Mouse (Mus musculus): ENCODE data around the gene Chst11. TPM values are rescaled to one million over a fixed set of nuclear protein-coding genes. Genes with fewer than 3 reads are reported as not detected.

The Chst11 gene
- polyA plus RNA-seq, 1 experiment from 2014 or later: 1.3 TPM

DNA sequence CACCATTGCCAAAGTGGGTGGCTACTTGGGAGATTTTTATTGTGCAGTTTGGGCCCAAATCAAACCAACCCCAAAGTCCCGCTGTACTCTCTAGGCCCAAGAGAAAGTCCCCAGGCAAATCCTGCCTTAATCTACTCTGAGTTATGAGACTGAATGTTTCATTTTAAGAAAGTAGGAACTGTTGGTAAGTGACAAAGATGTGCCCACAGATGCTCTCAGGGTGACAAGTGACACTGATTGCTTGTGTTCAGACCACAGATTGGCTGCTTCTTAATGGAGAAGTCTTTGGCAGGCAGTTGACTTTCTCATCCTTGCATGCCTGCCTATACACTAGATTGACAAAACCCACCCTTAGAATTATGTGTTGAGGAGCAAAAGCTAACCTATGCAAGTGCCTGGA is 37.3 kb downstream of the Chst11 start:
- DNase-seq (ENCODE audit: low spot score): no peak
- no peak overlapping the region for H3K4me3 ChIP-seq
- H3K27ac ChIP-seq (replicated peaks): no peak overlapping the region
- peaks cover 39% of the 10 kb centered on the region for H3K4me1 ChIP-seq
- no peaks in the 10 kb centered on the region for H3K27me3 ChIP-seq (replicated peaks; ENCODE audit: low read depth, poor library complexity, severe bottlenecking)
- whole genome bisulfite sequencing: 92% methylated on average over 1 of the region's 1 CpGs
- H3K36me3 ChIP-seq (replicated peaks): peaks cover 4% of the 10 kb centered on the region; the same call in 1 of the 2 replicates
- H3K9me3 ChIP-seq: no peaks in the 10 kb centered on the region

DNA sequence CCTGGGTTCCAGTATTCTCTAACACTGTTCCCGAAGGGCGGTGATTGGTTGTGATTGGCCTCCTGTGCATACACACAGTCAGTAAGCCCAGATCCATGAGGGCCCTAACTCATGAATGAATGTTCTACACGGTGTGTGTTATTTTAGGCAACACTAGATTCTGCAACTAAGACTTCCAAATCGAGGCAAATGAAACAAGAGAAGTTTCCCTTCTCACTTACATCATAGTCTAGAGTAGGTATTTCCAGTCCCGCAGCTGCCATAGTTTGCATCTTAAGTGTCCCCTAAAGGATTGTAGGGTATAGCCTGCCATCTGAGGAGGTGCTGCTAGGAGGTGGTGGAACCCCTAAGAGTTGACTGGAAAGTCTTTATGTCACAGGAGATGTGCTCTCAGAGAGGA is 40.9 kb downstream of the Chst11 start:
- DNase-seq (ENCODE audit: low spot score): no peak
- WGBS: 91% methylated on average over 5 of the region's 5 CpGs
- peaks cover 21% of the 10 kb centered on the region for H3K4me1 ChIP-seq
- H3K27me3 ChIP-seq (replicated peaks; ENCODE audit: low read depth, poor library complexity, severe bottlenecking): no peaks in the 10 kb centered on the region
- peaks cover 4% of the 10 kb centered on the region; the same call in 1 of the 2 replicates for H3K36me3 ChIP-seq (replicated peaks)
- no peak overlapping the region for H3K4me3 ChIP-seq
- no peak overlapping the region for H3K27ac ChIP-seq (replicated peaks)
- H3K9me3 ChIP-seq: no peaks in the 10 kb centered on the region

GRCm38 (mm10) chr10:83027673-83028072 is 42.4 kb downstream of the Chst11 start:
- WGBS: 86% methylated on average over 6 of the region's 6 CpGs
- H3K27me3 ChIP-seq (replicated peaks; ENCODE audit: low read depth, poor library complexity, severe bottlenecking): no peaks in the 10 kb centered on the region
- DNase-seq (ENCODE audit: low spot score): no peak
- peaks cover 4% of the 10 kb centered on the region; the same call in 1 of the 2 replicates for H3K36me3 ChIP-seq (replicated peaks)
- H3K27ac ChIP-seq (replicated peaks): no peak overlapping the region
- H3K4me1 ChIP-seq: peaks cover 29% of the 10 kb centered on the region
- no peak overlapping the region for H3K4me3 ChIP-seq
- H3K9me3 ChIP-seq: no peaks in the 10 kb centered on the region

- Histone ChIP-seq H3K4me3 (no peak overlapping the region), H3K9me3 (no peaks in the 10 kb centered on the region), H3K27me3 (replicated peaks; ENCODE audit: low read depth, poor library complexity, severe bottlenecking) (no peaks in the 10 kb centered on the region), H3K36me3 (replicated peaks) (peaks cover 4% of the 10 kb centered on the region; the same call in 1 of the 2 replicates), H3K4me1 (peaks cover 37% of the 10 kb centered on the region), H3K27ac (replicated peaks) (no peak overlapping the region)
- 58% methylated on average over 5 of the region's 5 CpGs for WGBS
- DNase-seq (ENCODE audit: low spot score): no peak
Observed at GRCm38 (mm10) chr10:83030103-83030661, 44.9 kb downstream of the Chst11 start.

- H3K9me3 ChIP-seq: no peaks in the 10 kb centered on the region
- H3K27ac ChIP-seq (replicated peaks): no peak overlapping the region
- H3K4me1 ChIP-seq: peaks cover 37% of the 10 kb centered on the region
- H3K27me3 ChIP-seq (replicated peaks; ENCODE audit: low read depth, poor library complexity, severe bottlenecking): no peaks in the 10 kb centered on the region
- H3K36me3 ChIP-seq (replicated peaks): peaks cover 4% of the 10 kb centered on the region; the same call in 1 of the 2 replicates
- DNase-seq (ENCODE audit: low spot score): no peak
- H3K4me3 ChIP-seq: no peak overlapping the region
- 33% methylated on average over 6 of the region's 6 CpGs for WGBS
Observed at GRCm38 (mm10) chr10:83030928-83031327, 45.6 kb downstream of the Chst11 start.

- 63% methylated on average over 4 of the region's 4 CpGs for WGBS
- Histone ChIP-seq H3K4me3 (no peak overlapping the region), H3K36me3 (replicated peaks) (peaks cover 4% of the 10 kb centered on the region; the same call in 1 of the 2 replicates), H3K27me3 (replicated peaks; ENCODE audit: low read depth, poor library complexity, severe bottlenecking) (no peaks in the 10 kb centered on the region), H3K4me1 (peaks cover 41% of the 10 kb centered on the region), H3K27ac (replicated peaks) (no peak overlapping the region), H3K9me3 (no peaks in the 10 kb centered on the region)
- DNase-seq (ENCODE audit: low spot score): no peak
Observed at GRCm38 (mm10) chr10:83031561-83031960, 46.3 kb downstream of the Chst11 start.

DNA sequence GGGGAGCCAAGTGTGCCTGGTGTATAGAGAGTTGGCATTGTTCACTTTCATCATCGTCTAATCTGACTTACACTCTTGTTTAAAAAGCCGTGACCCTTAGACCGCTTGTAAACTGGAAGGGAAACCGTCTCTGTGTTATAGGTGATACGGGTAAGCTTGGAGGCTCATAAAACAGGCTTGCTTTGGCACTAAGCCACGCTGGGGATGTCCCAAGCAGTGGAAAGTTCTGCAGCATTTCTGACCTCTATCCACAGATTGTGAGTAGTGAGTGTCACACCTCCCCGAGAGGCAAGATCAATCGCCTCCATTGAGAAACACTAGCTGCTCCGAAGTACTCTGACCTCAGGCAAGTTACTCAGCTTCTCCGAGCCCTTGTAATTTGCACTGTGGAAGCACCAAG is 47.3 kb downstream of the Chst11 start:
- Histone ChIP-seq H3K4me3 (no peak overlapping the region), H3K27ac (replicated peaks) (no peak overlapping the region), H3K4me1 (peaks cover 51% of the 10 kb centered on the region), H3K36me3 (replicated peaks) (peaks cover 1% of the 10 kb centered on the region; the same call in 1 of the 2 replicates), H3K9me3 (no peaks in the 10 kb centered on the region), H3K27me3 (replicated peaks; ENCODE audit: low read depth, poor library complexity, severe bottlenecking) (no peaks in the 10 kb centered on the region)
- WGBS: 71% methylated on average over 10 of the region's 10 CpGs
- DNase-seq (ENCODE audit: low spot score): no peak

DNA sequence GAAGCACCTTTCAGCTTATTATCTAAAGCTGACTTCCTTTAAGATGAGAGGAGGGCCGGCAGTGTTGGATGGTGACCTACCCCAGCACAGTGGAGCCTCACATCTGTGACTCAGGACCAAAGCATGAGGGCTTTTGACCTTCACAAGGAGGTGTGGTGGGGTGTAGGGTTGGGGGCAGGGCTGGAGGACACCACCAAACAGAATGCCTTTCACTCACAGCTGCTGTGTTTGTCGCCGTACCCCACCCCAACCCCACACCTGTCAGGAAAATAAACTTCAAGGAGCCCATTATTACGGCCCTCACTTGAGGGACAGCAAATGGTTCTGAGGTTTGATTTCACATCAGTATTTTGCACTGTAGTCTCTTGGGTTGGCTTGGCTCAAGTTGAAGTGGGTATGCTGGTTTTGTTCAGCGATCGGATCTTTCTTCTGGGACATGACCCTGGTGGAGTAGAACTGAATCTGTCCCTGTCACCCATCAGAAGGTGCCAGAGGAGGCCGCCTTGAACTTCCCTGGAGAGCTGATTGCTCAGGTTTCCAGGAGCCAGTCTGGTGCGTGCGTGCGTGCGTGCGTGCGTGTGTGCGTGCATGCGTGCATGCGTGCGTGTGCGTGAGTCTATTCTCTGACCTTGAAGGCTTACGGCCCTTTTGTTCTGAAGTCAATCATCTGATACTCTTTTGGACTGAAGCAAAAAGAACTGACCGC is 51.2 kb downstream of the Chst11 start:
- H3K27me3 ChIP-seq (replicated peaks; ENCODE audit: low read depth, poor library complexity, severe bottlenecking): no peaks in the 10 kb centered on the region
- H3K27ac ChIP-seq (replicated peaks): no peak overlapping the region
- peaks cover 40% of the 10 kb centered on the region for H3K4me1 ChIP-seq
- WGBS: 84% methylated on average over 20 of the region's 20 CpGs
- DNase-seq (ENCODE audit: low spot score): no peak
- H3K36me3 ChIP-seq (replicated peaks): no peaks in the 10 kb centered on the region
- H3K4me3 ChIP-seq: no peak overlapping the region
- H3K9me3 ChIP-seq: no peaks in the 10 kb centered on the region

GRCm38 (mm10) chr10:83038166-83038565 is 52.9 kb downstream of the Chst11 start:
- WGBS: 90% methylated on average over 9 of the region's 9 CpGs
- H3K4me3 ChIP-seq: no peak overlapping the region
- H3K36me3 ChIP-seq (replicated peaks): no peaks in the 10 kb centered on the region
- H3K4me1 ChIP-seq: peaks cover 40% of the 10 kb centered on the region
- no peaks in the 10 kb centered on the region for H3K27me3 ChIP-seq (replicated peaks; ENCODE audit: low read depth, poor library complexity, severe bottlenecking)
- H3K9me3 ChIP-seq: no peaks in the 10 kb centered on the region
- no peak for DNase-seq (ENCODE audit: low spot score)
- H3K27ac ChIP-seq (replicated peaks): no peak overlapping the region

- Histone ChIP-seq H3K4me1 (peaks cover 45% of the 10 kb centered on the region), H3K9me3 (no peaks in the 10 kb centered on the region), H3K36me3 (replicated peaks) (no peaks in the 10 kb centered on the region), H3K27me3 (replicated peaks; ENCODE audit: low read depth, poor library complexity, severe bottlenecking) (no peaks in the 10 kb centered on the region), H3K27ac (replicated peaks) (no peak overlapping the region), H3K4me3 (no peak overlapping the region)
- no peak for DNase-seq (ENCODE audit: low spot score)
- WGBS: 83% methylated on average over 10 of the region's 10 CpGs
Observed at GRCm38 (mm10) chr10:83039414-83039813, 54.1 kb downstream of the Chst11 start.

DNA sequence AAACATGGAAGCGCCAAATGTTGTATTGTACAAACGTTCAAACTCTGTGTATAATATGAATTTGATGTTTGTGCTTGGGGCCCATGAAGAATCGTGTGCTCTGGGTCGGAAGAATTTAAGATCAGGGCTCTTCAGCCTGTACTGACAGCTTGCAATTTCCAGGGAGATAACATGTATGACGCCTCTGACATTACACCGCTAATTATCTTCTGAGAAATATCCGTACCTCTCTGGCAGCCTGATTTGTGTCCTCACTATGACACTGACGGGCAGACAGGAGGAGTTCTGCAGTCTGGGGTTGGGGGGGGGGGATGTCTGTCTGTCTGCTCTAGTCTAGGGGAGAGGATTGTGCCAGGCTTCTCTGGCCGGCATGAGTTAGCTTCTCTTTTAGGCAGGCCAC is 56.6 kb downstream of the Chst11 start:
- H3K4me1 ChIP-seq: peaks cover 50% of the 10 kb centered on the region
- WGBS: 76% methylated on average over 9 of the region's 9 CpGs
- H3K36me3 ChIP-seq (replicated peaks): no peaks in the 10 kb centered on the region
- no peak overlapping the region for H3K4me3 ChIP-seq
- no peak for DNase-seq (ENCODE audit: low spot score)
- H3K27me3 ChIP-seq (replicated peaks; ENCODE audit: low read depth, poor library complexity, severe bottlenecking): no peaks in the 10 kb centered on the region
- H3K9me3 ChIP-seq: no peaks in the 10 kb centered on the region
- H3K27ac ChIP-seq (replicated peaks): no peak overlapping the region

DNA sequence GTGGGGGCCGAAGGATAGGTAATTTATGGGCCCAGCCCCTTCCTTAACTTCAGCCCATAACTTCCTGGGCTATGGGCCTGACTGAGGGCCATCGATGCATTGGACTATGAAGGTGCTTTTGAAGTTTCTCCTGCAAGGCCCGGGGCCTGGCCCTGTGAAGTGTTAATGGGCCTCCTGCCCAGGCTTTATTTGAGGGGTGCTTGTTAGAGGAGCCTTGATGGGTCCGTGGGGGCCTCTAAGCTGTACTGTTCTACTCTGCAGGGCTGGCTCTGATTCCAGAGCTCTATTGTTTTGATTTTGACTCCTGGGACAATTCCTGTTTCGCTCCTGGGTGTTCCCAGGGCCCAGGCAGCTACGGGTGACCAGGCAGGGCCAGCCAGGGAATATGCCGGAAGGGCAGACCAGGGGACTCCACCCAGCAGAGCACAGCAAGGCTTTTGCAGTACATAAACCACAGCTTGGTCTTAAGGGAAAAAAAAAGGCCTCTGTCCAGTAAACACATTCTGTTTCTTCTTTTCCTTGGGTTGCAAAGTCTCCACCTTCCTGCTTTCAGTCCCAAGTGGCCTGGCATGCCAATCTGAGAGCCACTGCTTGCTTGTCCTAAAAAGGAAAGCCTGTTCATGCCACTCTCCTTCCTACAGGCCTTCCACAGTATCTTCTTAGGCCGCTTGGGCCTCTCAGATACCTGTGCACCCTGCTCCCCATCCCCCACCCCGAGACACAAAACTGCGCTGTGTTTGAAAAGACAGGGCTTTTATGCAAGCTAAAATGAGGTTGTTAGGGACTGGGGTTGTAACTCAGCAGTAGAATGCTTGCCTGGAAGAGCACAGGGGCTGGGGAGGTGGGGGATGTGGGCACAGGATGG is 57.5 kb downstream of the Chst11 start:
- 30% methylated on average over 10 of the region's 10 CpGs for WGBS
- no peaks in the 10 kb centered on the region for H3K27me3 ChIP-seq (replicated peaks; ENCODE audit: low read depth, poor library complexity, severe bottlenecking)
- peaks cover 41% of the 10 kb centered on the region for H3K4me1 ChIP-seq
- H3K27ac ChIP-seq (replicated peaks): peak overlapping the region; percentile 78
- H3K4me3 ChIP-seq: no peak overlapping the region
- no peaks in the 10 kb centered on the region for H3K9me3 ChIP-seq
- H3K36me3 ChIP-seq (replicated peaks): no peaks in the 10 kb centered on the region
- no peak for DNase-seq (ENCODE audit: low spot score)

Data from embryonic facial prominence, embryonic 10.5 days (tissue).